Mouse (Mus musculus) hindbrain, embryonic 16.5 days (tissue): ENCODE measurements around the gene Rapgef2. TPM values are rescaled to one million over a fixed set of nuclear protein-coding genes. Genes with fewer than 3 reads are reported as not detected.

ENCODE experiments used
- ATAC-seq: fragments of 200-750 bp; cut with Nextera tagmentation; 2 replicates; pipeline ENCODE4 v1.8.0; 2017; ENCODE audit warnings: moderate TSS enrichment, moderate library complexity
- H3K27ac ChIP-seq: fragments of 300-500 bp; sonication (generic); 2 replicates; pipeline ENCODE4 v1.5.1; 2014; ENCODE audit warnings: low read depth, mild to moderate bottlenecking, control low read depth, low read length, moderate library complexity
- H3K27me3 ChIP-seq: fragments of 300-500 bp; sonication (generic); replicated peaks from 2 replicates; pipeline ENCODE4 v1.6.1; 2014; ENCODE audit warnings: low read length; ENCODE audit not compliant: control insufficient read depth, insufficient read depth
- H3K36me3 ChIP-seq: fragments of 300-500 bp; sonication (generic); 2 replicates; pipeline ENCODE4 v1.6.1; 2014; ENCODE audit warnings: mild to moderate bottlenecking, low read length, moderate library complexity, mixed read lengths; ENCODE audit not compliant: control insufficient read depth, insufficient read depth
- H3K4me1 ChIP-seq: fragments of 300-500 bp; sonication (generic); 2 replicates; pipeline ENCODE4 v1.6.1; 2014; ENCODE audit warnings: low read depth, low read length; ENCODE audit not compliant: control insufficient read depth, insufficient read depth
- H3K4me2 ChIP-seq: fragments of 300-500 bp; sonication (generic); 2 replicates; pipeline ENCODE4 v1.6.1; 2014; ENCODE audit warnings: mild to moderate bottlenecking, low read length, control low read depth, moderate library complexity
- H3K4me3 ChIP-seq: fragments of 300-500 bp; sonication (generic); 2 replicates; pipeline ENCODE4 v1.5.1; 2014; ENCODE audit warnings: mild to moderate bottlenecking, low read length, control low read depth, moderate library complexity
- H3K9ac ChIP-seq: fragments of 300-500 bp; sonication (generic); 2 replicates; pipeline ENCODE4 v1.6.1; 2014; ENCODE audit warnings: low read depth, mild to moderate bottlenecking, control low read depth, low read length, moderate library complexity
- H3K9me3 ChIP-seq: fragments of 300-500 bp; sonication (generic); 2 replicates; pipeline ENCODE4 v1.6.1; 2014; ENCODE audit warnings: mild to moderate bottlenecking, low read length, moderate library complexity; ENCODE audit not compliant: control insufficient read depth
- WGBS: fragments of 180-500 bp; shearing (Covaris S2); extraction: QIAGEN DNeasy Blood & Tissue Kit; methylation state at CpG from one replicate; pipeline ENCODE4 v1.1.7; 2014; 5-methylcytosine and 5-hydroxymethylcytosine counted together
- polyA plus RNA-seq: library from polyadenylated mRNA; unstranded; fragments of >200 nt; fragmentation: Nextera tagmentation; extraction: Ambion mirVana; gene quantifications from 2 replicates; pipeline ENCODE4 v1.2.1, GENCODE M21; 2015

Rapgef2 gene
- polyA plus RNA-seq, 1 experiment from 2014 or later: 11.0 TPM

DNA sequence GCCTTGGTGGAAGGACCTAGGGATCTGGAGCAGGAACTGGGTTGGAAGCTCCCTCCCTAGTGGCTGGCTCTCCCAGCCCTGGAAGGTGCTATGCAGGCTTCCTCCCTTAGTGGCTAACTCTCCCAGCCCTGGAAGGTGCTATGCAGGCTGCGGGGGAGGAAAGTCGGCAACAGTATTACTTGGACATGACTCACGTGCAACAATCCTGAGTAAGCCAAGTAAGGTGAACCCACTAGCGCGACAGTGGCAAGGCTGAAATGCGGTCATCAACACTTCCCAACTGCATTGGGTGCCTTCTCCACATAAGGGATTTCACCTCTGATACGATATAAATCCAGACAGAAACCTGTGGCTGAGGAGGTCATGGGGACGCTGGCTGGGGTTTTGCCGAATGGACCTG is 42.0 kb downstream of the Rapgef2 start:
- no peak overlapping the region for H3K4me2 ChIP-seq
- 86% methylated on average over 9 of the region's 9 CpGs for WGBS
- no peak overlapping the region for H3K27ac ChIP-seq

DNA sequence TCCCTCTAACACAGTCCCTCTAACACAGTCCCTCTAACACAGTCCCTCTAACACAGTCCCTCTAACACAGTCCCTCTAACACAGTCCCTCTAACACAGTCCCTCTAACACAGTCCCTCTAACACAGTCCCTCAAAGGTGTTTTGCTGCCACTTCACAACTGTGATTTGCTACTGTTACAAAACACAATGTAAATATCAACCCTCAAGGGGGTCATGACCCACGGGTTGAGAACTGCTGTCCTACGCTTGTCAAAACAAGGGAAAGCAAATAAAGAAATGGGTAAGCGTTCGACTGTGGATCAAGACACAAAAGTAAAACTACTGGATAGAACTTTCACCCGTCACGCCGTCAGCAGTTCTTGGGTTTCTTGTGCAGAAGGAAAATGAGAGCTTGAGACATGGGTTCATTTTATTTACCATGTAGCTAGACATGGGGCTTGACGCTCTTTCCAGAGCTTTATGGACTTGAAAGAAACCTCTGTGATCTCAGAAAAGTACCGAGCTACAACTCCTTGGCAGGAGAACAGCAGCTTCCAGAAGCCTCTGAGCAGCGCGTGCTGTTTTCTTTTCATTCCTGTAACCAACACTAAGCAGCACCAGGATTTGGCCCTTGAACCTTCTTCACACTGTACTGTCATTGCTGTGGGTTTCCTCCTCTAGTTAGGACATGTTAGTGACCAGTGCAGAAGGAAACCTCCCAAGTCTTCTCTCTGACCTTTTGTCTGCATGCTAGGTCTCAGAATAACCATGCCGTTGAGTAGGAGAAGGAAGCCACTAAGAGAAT is 43.2 kb downstream of the Rapgef2 start:
- no peaks in the 10 kb centered on the region for H3K36me3 ChIP-seq
- no peak overlapping the region for H3K4me2 ChIP-seq
- no peak for ATAC-seq
- H3K27me3 ChIP-seq: no peaks in the 10 kb centered on the region
- 75% methylated on average over 12 of the region's 12 CpGs for WGBS
- no peaks in the 10 kb centered on the region for H3K9me3 ChIP-seq
- no peak overlapping the region for H3K4me3 ChIP-seq
- no peak overlapping the region for H3K9ac ChIP-seq
- no peaks in the 10 kb centered on the region for H3K4me1 ChIP-seq
- no peak overlapping the region for H3K27ac ChIP-seq

More for the DNA sequence above, 42.0 kb downstream of the Rapgef2 start:
- no peaks in the 10 kb centered on the region; the same call in 1 of the 2 replicates for H3K4me1 ChIP-seq
- no peak overlapping the region; the same call in 1 of the 2 replicates for H3K9ac ChIP-seq
- no peaks in the 10 kb centered on the region for H3K27me3 ChIP-seq
- H3K9me3 ChIP-seq: no peaks in the 10 kb centered on the region
- no peaks in the 10 kb centered on the region for H3K36me3 ChIP-seq
- no peak for ATAC-seq
- H3K4me3 ChIP-seq: no peak overlapping the region

DNA sequence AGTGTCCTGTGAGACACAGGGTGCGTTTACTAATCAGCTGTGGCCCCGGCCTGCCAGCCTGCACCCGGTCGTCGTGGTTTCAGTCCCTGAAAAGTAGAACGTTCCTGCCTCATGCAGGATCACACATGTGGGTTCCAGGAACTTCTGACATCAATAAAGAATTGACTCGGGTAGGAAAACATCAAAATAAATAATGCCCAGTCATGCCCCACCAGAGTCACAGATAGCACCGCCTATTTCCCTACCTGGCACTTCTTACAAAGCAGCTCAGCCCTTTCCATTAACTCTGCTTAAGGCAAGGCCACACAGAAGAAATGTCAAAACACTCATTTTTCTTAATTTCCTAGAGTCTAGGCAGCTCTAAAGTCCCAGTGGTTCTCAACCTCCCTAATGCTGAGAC is 44.0 kb downstream of the Rapgef2 start:
- no peak for ATAC-seq
- no peak overlapping the region for H3K4me2 ChIP-seq
- H3K4me3 ChIP-seq: no peak overlapping the region
- no peaks in the 10 kb centered on the region for H3K36me3 ChIP-seq
- WGBS: 72% methylated on average over 8 of the region's 8 CpGs
- H3K9me3 ChIP-seq: no peaks in the 10 kb centered on the region
- H3K27me3 ChIP-seq: no peaks in the 10 kb centered on the region
- H3K4me1 ChIP-seq: no peaks in the 10 kb centered on the region
- no peak overlapping the region for H3K9ac ChIP-seq
- H3K27ac ChIP-seq: no peak overlapping the region

DNA sequence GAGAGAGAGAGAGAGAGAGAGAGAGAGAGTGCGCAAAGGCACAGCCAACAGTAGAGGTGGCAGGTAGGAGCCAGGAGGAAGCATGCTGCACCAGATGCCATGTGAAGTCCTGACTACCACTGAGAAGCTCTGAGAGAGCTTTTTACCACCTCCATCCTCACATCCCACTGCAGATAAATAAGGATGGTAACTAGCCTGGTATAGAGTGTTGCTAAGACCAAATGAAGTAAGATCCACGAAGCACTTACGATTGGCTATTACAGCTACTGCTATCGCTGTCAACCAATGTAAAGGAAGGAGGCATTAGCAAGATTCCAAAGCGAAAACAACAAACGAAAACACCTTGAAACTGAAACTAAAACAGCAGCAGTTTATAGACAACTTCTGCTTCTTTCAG is 47.3 kb downstream of the Rapgef2 start:
- Histone ChIP-seq H3K4me2 (no peak overlapping the region), H3K27me3 (no peaks in the 10 kb centered on the region), H3K9me3 (no peaks in the 10 kb centered on the region), H3K4me1 (no peaks in the 10 kb centered on the region), H3K4me3 (no peak overlapping the region), H3K9ac (no peak overlapping the region), H3K36me3 (no peaks in the 10 kb centered on the region), H3K27ac (no peak overlapping the region)
- no peak for ATAC-seq
- WGBS: 91% methylated on average over 6 of the region's 6 CpGs

DNA sequence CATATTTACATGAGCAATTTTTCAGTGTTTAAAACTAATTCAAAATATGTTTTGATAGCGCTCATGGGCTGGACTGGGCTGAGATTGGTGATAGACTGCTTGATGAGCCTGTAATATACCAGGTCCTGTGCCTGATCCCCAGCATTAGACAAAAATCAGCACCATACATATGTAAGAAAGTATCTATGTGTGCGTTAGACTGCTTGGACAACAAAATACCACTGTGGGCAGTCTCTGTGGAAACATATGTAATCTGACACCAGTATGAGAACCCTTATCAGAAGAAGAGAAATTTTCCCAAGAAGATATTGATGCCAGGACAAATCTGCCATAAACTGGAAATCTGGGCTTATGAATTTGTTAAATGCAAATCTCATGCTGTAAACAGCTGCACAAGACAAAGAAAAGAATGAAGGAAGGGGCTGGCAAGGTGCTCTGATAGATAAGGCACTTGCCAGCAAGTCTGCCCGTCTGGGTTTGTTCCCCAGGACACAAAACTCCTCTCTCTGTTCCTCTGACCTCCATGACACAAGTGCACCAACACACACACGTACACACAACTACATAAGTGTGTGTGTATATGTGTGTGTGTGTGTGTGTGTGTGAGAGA is 47.8 kb downstream of the Rapgef2 start:
- Histone ChIP-seq H3K36me3 (no peaks in the 10 kb centered on the region), H3K4me1 (no peaks in the 10 kb centered on the region), H3K4me2 (no peak overlapping the region), H3K9me3 (no peaks in the 10 kb centered on the region), H3K9ac (no peak overlapping the region), H3K27me3 (no peaks in the 10 kb centered on the region), H3K27ac (no peak overlapping the region), H3K4me3 (no peak overlapping the region)
- WGBS: 68% methylated on average over 4 of the region's 4 CpGs
- no peak for ATAC-seq

DNA sequence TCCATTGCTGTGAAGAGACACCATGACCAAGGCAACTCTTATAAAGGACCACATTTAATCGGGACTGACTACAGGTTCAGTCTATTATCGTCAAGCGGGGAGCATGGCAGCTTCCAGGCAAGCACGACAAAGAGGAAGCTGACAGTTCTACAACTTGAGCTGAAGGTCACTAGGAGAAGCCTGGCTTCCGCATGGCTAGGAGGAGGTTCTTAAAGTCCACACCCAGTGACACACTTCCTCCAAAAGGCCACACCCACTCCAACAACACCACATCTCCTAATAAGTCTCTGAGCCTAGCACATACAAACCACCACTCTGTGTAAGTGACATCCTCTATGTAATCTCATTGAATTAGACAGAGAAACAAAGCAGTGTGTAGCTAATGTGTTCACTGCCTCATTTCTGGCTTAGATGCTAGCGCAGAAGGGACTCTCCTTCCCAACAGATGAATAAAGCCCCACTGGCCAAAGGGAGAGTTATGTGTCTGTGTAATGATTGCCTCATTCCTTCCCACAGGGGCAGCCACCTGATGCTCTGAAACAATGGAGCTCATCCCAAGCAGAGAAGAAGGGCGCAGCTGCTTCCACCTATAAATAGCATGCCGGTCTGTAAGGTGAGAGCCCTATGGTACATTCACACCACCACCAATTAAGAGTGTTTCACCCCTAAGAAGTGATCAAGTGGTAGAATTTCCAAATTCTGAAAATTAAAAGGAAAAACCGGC is 48.5 kb downstream of the Rapgef2 start:
- 86% methylated on average over 9 of the region's 9 CpGs for whole genome bisulfite sequencing
- H3K9me3 ChIP-seq: no peaks in the 10 kb centered on the region
- H3K9ac ChIP-seq: no peak overlapping the region
- no peak overlapping the region for H3K4me3 ChIP-seq
- no peaks in the 10 kb centered on the region for H3K36me3 ChIP-seq
- H3K4me1 ChIP-seq: no peaks in the 10 kb centered on the region
- H3K27ac ChIP-seq: no peak overlapping the region
- peak; percentile 50; the same call in 1 of the 2 replicates for ATAC-seq
- H3K27me3 ChIP-seq: no peaks in the 10 kb centered on the region
- H3K4me2 ChIP-seq: no peak overlapping the region

DNA sequence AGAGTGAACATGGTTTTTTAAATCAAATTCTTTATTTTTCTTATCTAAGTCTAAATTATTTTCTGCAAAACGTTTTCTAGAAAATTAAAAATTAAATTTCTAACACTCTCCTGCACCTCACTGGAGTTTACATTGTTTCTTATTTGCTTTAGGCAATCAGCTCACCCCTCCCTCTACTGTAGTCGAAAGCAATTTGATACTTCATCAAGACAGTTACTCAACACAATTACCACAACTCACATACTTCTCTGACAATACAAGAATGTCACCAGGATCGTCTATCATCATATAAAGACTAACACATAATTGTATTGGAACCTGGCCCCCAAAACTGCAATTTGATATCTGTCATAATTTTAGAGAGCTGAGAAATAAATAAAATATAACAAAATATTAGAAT is 51.8 kb downstream of the Rapgef2 start:
- Histone ChIP-seq H3K27me3 (no peaks in the 10 kb centered on the region), H3K4me1 (no peaks in the 10 kb centered on the region)
- ATAC-seq: no peak

DNA sequence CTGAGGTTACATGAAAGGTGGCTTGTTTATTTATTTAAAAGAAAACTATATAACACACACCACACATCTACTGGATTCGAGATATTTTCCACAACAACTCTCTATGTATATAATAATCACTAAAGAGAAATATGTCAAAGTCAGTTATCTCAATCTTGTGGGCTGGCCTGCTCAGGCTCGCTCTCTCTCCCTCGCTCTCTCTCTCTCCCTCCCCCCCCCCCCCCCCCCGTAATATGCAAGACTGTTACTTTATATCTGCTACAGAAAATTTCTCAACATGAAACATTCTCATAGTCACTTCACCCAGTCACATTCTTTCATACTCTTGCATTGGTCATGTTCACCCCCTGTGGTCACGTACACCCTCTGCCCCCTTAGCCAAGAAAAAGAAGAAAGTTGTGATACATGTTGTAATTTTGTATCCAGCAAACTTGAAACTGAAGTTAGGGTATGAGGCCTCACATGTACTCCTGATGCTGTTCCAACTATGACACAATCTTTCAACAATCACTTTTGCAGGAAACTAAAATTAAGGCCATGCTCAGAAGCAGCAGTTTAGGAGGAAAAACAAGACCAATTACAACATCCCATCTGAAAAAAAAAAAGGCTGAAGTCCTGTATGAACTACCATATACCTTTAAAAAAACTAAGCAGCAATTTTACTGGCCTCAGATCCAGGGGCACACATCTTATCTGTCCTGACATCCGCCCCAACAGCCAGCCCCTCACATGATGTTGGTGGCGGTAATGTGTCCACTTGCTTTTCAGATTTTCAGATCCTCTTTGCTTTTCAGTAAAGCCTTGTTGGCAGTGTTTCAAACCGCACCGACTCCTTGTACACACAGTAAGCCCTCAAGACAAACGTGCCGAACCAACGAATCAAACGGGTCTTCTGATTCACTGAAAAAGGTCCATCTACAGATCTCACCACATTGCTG is 52.6 kb downstream of the Rapgef2 start:
- WGBS: 81% methylated on average over 13 of the region's 13 CpGs

More for the DNA sequence above, 51.8 kb downstream of the Rapgef2 start:
- H3K27ac ChIP-seq: no peak overlapping the region
- no peaks in the 10 kb centered on the region for H3K9me3 ChIP-seq
- H3K4me2 ChIP-seq: no peak overlapping the region
- H3K4me3 ChIP-seq: no peak overlapping the region
- 75% methylated on average over 3 of the region's 3 CpGs for WGBS
- H3K36me3 ChIP-seq: no peaks in the 10 kb centered on the region
- H3K9ac ChIP-seq: no peak overlapping the region

More for the DNA sequence above, 52.6 kb downstream of the Rapgef2 start:
- H3K27me3 ChIP-seq: no peaks in the 10 kb centered on the region
- no peaks in the 10 kb centered on the region for H3K4me1 ChIP-seq
- no peak overlapping the region for H3K9ac ChIP-seq
- H3K4me2 ChIP-seq: no peak overlapping the region
- ATAC-seq: no peak
- H3K9me3 ChIP-seq: no peaks in the 10 kb centered on the region
- H3K36me3 ChIP-seq: no peaks in the 10 kb centered on the region
- no peak overlapping the region for H3K27ac ChIP-seq
- H3K4me3 ChIP-seq: no peak overlapping the region
